Mouse (Mus musculus) CH12.LX (cell line): Measurements from ENCODE around the gene Lyst. TPM values are rescaled to one million over a fixed set of nuclear protein-coding genes. Genes with fewer than 3 reads are reported as not detected.

Experiments used
- DNase-seq: peaks from one replicate; pipeline ENCODE4 v3.0.0-alpha.2; 2013; ENCODE audit errors: extremely low read depth
- H3K27ac ChIP-seq: 2 replicates; pipeline ENCODE4 v1.5.1; 2012; ENCODE audit warnings: low read depth, mild to moderate bottlenecking, control low read depth, moderate library complexity; ENCODE audit not compliant: insufficient read depth
- H3K27me3 ChIP-seq: replicated peaks from 2 replicates; pipeline ENCODE3; 2012; ENCODE audit warnings: inconsistent platforms
- H3K36me3 ChIP-seq, 2 experiments: replicated peaks in 1 of 2; 2 replicates each; pipeline versions ENCODE3 to v1.6.1; 2012; ENCODE audit warnings: inconsistent platforms in 1 of 2, low read length in 1 of 2, mild to moderate bottlenecking in 1 of 2, mixed read lengths in 1 of 2, moderate library complexity in 1 of 2; ENCODE audit not compliant: control insufficient read depth in 1 of 2, insufficient read depth in 1 of 2
- H3K4me1 ChIP-seq, 2 experiments: 2 replicates each; pipeline ENCODE4 v1.6.1; 2012; ENCODE audit warnings: inconsistent platforms in 1 of 2, moderate library complexity in 1 of 2; ENCODE audit not compliant: insufficient read depth in 2 of 2, control insufficient read depth in 1 of 2
- H3K4me2 ChIP-seq: 2 replicates; pipeline ENCODE4 v1.6.1; 2012; ENCODE audit warnings: low read depth, mild to moderate bottlenecking, control low read depth; ENCODE audit not compliant: poor library complexity, insufficient read depth, severe bottlenecking
- H3K4me3 ChIP-seq, 3 experiments: fragments of 150-350 bp in 1 of 3; sonication (generic) in 1 of 3; replicated peaks in 1 of 3; 2 replicates each; pipeline versions ENCODE3 to v1.5.1; 2011 to 2012; ENCODE audit warnings: low read depth in 2 of 3, low read length in 2 of 3, mild to moderate bottlenecking in 2 of 3, moderate library complexity in 2 of 3, control low read depth in 1 of 3, improper control_type of control experiment in 1 of 3, inconsistent platforms in 1 of 3, mixed read lengths in 1 of 3; ENCODE audit not compliant: poor library complexity in 1 of 3
- H3K79me2 ChIP-seq: replicated peaks from 2 replicates; pipeline ENCODE4 v1.6.1; 2012; ENCODE audit warnings: mild to moderate bottlenecking, moderate library complexity; ENCODE audit not compliant: control insufficient read depth, poor library complexity, insufficient read depth, severe bottlenecking; ENCODE audit errors: extremely low read depth
- H3K9ac ChIP-seq: 2 replicates; pipeline ENCODE4 v1.6.1; 2012; ENCODE audit warnings: low read depth, mild to moderate bottlenecking, control low read depth, moderate library complexity; ENCODE audit not compliant: insufficient read depth
- H3K9me3 ChIP-seq: replicated peaks from 2 replicates; pipeline ENCODE3; 2012; ENCODE audit warnings: low read length, inconsistent platforms, mixed read lengths
- BHLHE40 ChIP-seq: IDR thresholded peaks from 2 replicates; pipeline ENCODE4 v1.6.1; 2011; ENCODE audit warnings: mild to moderate bottlenecking, low read depth, low read length, improper control_type of control experiment
- CHD2 ChIP-seq: IDR thresholded peaks from 2 replicates; pipeline ENCODE4 v1.6.1; 2011; ENCODE audit warnings: low read length, improper control_type of control experiment
- CTCF ChIP-seq, 2 experiments: IDR thresholded peaks in 1 of 2; conservative IDR thresholded peaks in 1 of 2; 2 replicates each; pipeline ENCODE4 v1.5.1; 2011 to 2012; ENCODE audit warnings: low read depth in 2 of 2, low read length in 2 of 2, improper control_type of control experiment in 1 of 2, inconsistent platforms in 1 of 2, mild to moderate bottlenecking in 1 of 2, moderate library complexity in 1 of 2
- EP300 ChIP-seq: IDR thresholded peaks from 2 replicates; pipeline ENCODE4 v1.6.1; 2011; ENCODE audit warnings: low read length, improper control_type of control experiment
- ETS1 ChIP-seq: conservative IDR thresholded peaks from 2 replicates; pipeline ENCODE4 v1.6.1; 2012; ENCODE audit warnings: low read depth, mild to moderate bottlenecking, inconsistent platforms, low read length, improper control_type of control experiment, moderate library complexity
- JUN ChIP-seq: IDR thresholded peaks from 2 replicates; pipeline ENCODE4 v1.6.1; 2011; ENCODE audit warnings: low read depth, mild to moderate bottlenecking, low read length, improper control_type of control experiment, moderate library complexity; ENCODE audit not compliant: insufficient read depth
- KAT2A ChIP-seq: IDR thresholded peaks from 2 replicates; pipeline ENCODE4 v1.6.1; 2012; ENCODE audit warnings: low read length, improper control_type of control experiment, inconsistent platforms; ENCODE audit not compliant: insufficient replicate concordance
- MAX ChIP-seq: IDR thresholded peaks from 2 replicates; pipeline ENCODE4 v1.6.1; 2011; ENCODE audit warnings: low read length, improper control_type of control experiment
- MEF2A ChIP-seq: IDR thresholded peaks from 2 replicates; pipeline ENCODE4 v1.6.1; 2014; ENCODE audit warnings: low read depth, mild to moderate bottlenecking, inconsistent platforms, low read length, improper control_type of control experiment, borderline replicate concordance
- NRF1 ChIP-seq: IDR thresholded peaks from 2 replicates; pipeline ENCODE4 v1.6.1; 2014; ENCODE audit warnings: low read depth, mild to moderate bottlenecking, inconsistent platforms, low read length, improper control_type of control experiment, moderate library complexity
- PAX5 ChIP-seq: IDR thresholded peaks from 2 replicates; pipeline ENCODE4 v1.6.1; 2012; ENCODE audit warnings: low read length, inconsistent platforms, mixed read lengths
- POLR2AphosphoS2 ChIP-seq: IDR thresholded peaks from 2 replicates; pipeline ENCODE4 v1.6.1; 2011; ENCODE audit warnings: low read depth, low read length, improper control_type of control experiment
- RCOR1 ChIP-seq: conservative IDR thresholded peaks from 2 replicates; pipeline ENCODE4 v1.6.1; 2012; ENCODE audit warnings: low read depth, mild to moderate bottlenecking, inconsistent platforms, low read length, improper control_type of control experiment
- SMC3 ChIP-seq: IDR thresholded peaks from 2 replicates; pipeline ENCODE4 v1.6.1; 2011; ENCODE audit warnings: low read depth, low read length, improper control_type of control experiment
- ZNF384 ChIP-seq: IDR thresholded peaks from 2 replicates; pipeline ENCODE4 v1.6.1; 2012; ENCODE audit warnings: low read depth, low read length, improper control_type of control experiment, inconsistent platforms
- dilution Hi-C: fragments of 300-500 bp; cut with MboI; formaldehyde crosslinking; loops from 2 replicates; pipeline ENCODE4 v1.14.3; 2020; ENCODE audit warnings: low sequenced_read_pairs; ENCODE audit not compliant: extremely low pct_unique_long_range_greater_than_20kb, extremely low pct_ligation_motif_present
- in situ Hi-C: fragments of 300-500 bp; cut with MboI; formaldehyde crosslinking; loops from 3 replicates; pipeline ENCODE4 v1.14.3; 2019; ENCODE audit warnings: low sequenced_read_pairs, low pct_ligation_motif_present, low pct_unique_long_range_greater_than_20kb, mixed read lengths
- polyA plus RNA-seq: library from polyadenylated mRNA; unstranded; fragments of >175 nt; gene quantifications from 2 replicates; pipeline ENCODE4 v1.2.1, GENCODE M21; 2012; ENCODE audit warnings: low read depth; ENCODE audit not compliant: insufficient read length
- total RNA-seq, 2 experiments: library from RNA; depleted of rRNA; stranded (reverse); fragments of 300-350 nt in 1 of 2; fragments of >200 nt in 1 of 2; gene quantifications; 2 replicates each; pipeline ENCODE4 v1.2.3; 2012 to 2014

The Lyst gene
- total and polyA plus RNA-seq, 3 experiments: 33.1 to 61.1 (median 34.8) TPM

GRCm38 (mm10) chr13:13783894-13784419 lies 193.8 kb downstream of the Lyst start, which contains the start of gene Gng4:
TSS of gene Gng4 (plus strand) at chr13:13784059.
- Histone ChIP-seq H3K27ac (no peak within 1 kb of the TSS), H3K4me1 (peaks cover 23 to 32% of the 10 kb centered on the region in 2 experiments), H3K4me2 (peak within 1 kb of the TSS; percentile 77), H3K4me3 (peak within 1 kb of the TSS in 1 of 3 experiments; percentile 33), H3K9me3 (peaks cover 4% of the 10 kb centered on the region), H3K9ac (no peak within 1 kb of the TSS), H3K36me3 (peaks cover 13 to 39% of the 10 kb centered on the region in 2 experiments), H3K27me3 (no peaks in the 10 kb centered on the region), H3K79me2 (no peaks in the 10 kb centered on the region)
- dilution Hi-C loops: no loop called here
- TF ChIP-seq ZNF384 (no peak), POLR2AphosphoS2 (no peak), CHD2 (no peak), MEF2A (no peak), NRF1 (no peak), SMC3 (no peak), EP300 (no peak), JUN (no peak), PAX5 (no peak), BHLHE40 (no peak), MAX (no peak), KAT2A (no peak)
- in situ Hi-C loops: no loop called here
- DNase-seq: no peak

GRCm38 (mm10) chr13:13784420-13784936 lies 194.3 kb downstream of the Lyst start:
- in situ Hi-C loops (no loop called here), dilution Hi-C loops (no loop called here)
- H3K4me1 ChIP-seq: peaks cover 23 to 35% of the 10 kb centered on the region in 2 experiments
- no peaks in the 10 kb centered on the region for H3K27me3 ChIP-seq
- H3K4me3 ChIP-seq: peak overlapping the region in 1 of 3 experiments; percentile 33
- no peak for DNase-seq
- TF ChIP-seq ZNF384 (no peak), RCOR1 (no peak), ETS1 (no peak), CTCF (conservative IDR thresholded peaks at IDR 0.05 in 1 of 2, IDR thresholded peaks at IDR 0.05 in 1 of 2; ENCODE audit: low read depth in 2 of 2, low read length in 2 of 2) (no peak), POLR2AphosphoS2 (no peak)
- TF ChIP-seq, all 38 proteins: peak for 0
- Histone ChIP-seq H3K9ac (no peak overlapping the region), H3K9me3 (peaks cover 4% of the 10 kb centered on the region), H3K4me2 (peak overlapping the region; percentile 77), H3K79me2 (no peaks in the 10 kb centered on the region), H3K36me3 (peaks cover 9 to 34% of the 10 kb centered on the region in 2 experiments), H3K27ac (no peak overlapping the region)
